Mouse (Mus musculus) intestine, postnatal 0 days (tissue): Measurements from ENCODE around the gene Vmn1r17. TPM values are rescaled to one million over a fixed set of nuclear protein-coding genes. Genes with fewer than 3 reads are reported as not detected.

Experiments
- ATAC-seq: fragments of 200-750 bp; cut with Nextera tagmentation; 2 replicates; pipeline ENCODE4 v1.8.0; 2017; ENCODE audit warnings: mild to moderate bottlenecking, moderate TSS enrichment, moderate library complexity
- H3K27ac ChIP-seq: fragments of 300-500 bp; sonication (generic); 2 replicates; pipeline ENCODE4 v1.5.1; 2014; ENCODE audit warnings: mild to moderate bottlenecking, low read depth, low read length, moderate library complexity
- H3K27me3 ChIP-seq: fragments of 300-500 bp; sonication (generic); replicated peaks from 2 replicates; pipeline ENCODE4 v1.6.1; 2014; ENCODE audit warnings: low read length, mixed read lengths; ENCODE audit not compliant: control insufficient read depth, insufficient read depth
- H3K36me3 ChIP-seq: fragments of 300-500 bp; sonication (generic); 2 replicates; pipeline ENCODE4 v1.6.1; 2014; ENCODE audit warnings: mild to moderate bottlenecking, moderate library complexity; ENCODE audit not compliant: control insufficient read depth, insufficient read depth
- H3K4me1 ChIP-seq: fragments of 300-500 bp; sonication (generic); replicated peaks from 2 replicates; pipeline ENCODE4 v1.6.1; 2014; ENCODE audit warnings: antibody characterized with exemption, low read length, mixed read lengths; ENCODE audit not compliant: control insufficient read depth, insufficient read depth
- H3K4me2 ChIP-seq: fragments of 300-500 bp; sonication (generic); replicated peaks from 2 replicates; pipeline ENCODE4 v1.6.1; 2014; ENCODE audit warnings: low read depth, mild to moderate bottlenecking, moderate library complexity
- H3K4me3 ChIP-seq: fragments of 300-500 bp; sonication (generic); 2 replicates; pipeline ENCODE4 v1.5.1; 2014; ENCODE audit warnings: low read depth, low read length
- H3K9ac ChIP-seq: fragments of 300-500 bp; sonication (generic); 2 replicates; pipeline ENCODE4 v1.6.1; 2014; ENCODE audit warnings: mild to moderate bottlenecking, low read depth, low read length
- H3K9me3 ChIP-seq: fragments of 300-500 bp; sonication (generic); 2 replicates; pipeline ENCODE4 v1.6.1; 2016; ENCODE audit warnings: mixed run types; ENCODE audit not compliant: control insufficient read depth
- CTCF ChIP-seq: sonication (generic); IDR thresholded peaks from 2 replicates; pipeline ENCODE4 v1.5.1; 2016; ENCODE audit warnings: low read depth, mild to moderate bottlenecking, control low read depth, antibody characterized with exemption, moderate library complexity
- polyA plus RNA-seq: library from polyadenylated mRNA; unstranded; fragments of >200 nt; fragmentation: Nextera tagmentation; extraction: Ambion mirVana; gene quantifications from 2 replicates; pipeline ENCODE4 v1.2.1, GENCODE M21; 2015

The Vmn1r17 gene
- polyA plus RNA-seq, 1 experiment from 2014 or later = not detected

- H3K9ac ChIP-seq = no peak overlapping the region
- H3K36me3 ChIP-seq = no peaks in the 10 kb centered on the region
- no peaks in the 10 kb centered on the region for H3K4me1 ChIP-seq
- H3K4me3 ChIP-seq = no peak overlapping the region
- no peak for TF ChIP-seq CTCF
- no peaks in the 10 kb centered on the region for H3K9me3 ChIP-seq
- no peak overlapping the region for H3K4me2 ChIP-seq
- no peak overlapping the region for H3K27ac ChIP-seq
- H3K27me3 ChIP-seq = no peaks in the 10 kb centered on the region; the same call in 1 of the 2 replicates
- ATAC-seq = 0 out of 2 replicates have a peak, but pooled peaks have one; percentile 60
These were observed 37.4 kb downstream of the Vmn1r17 start for GRCm38 (mm10) chr6:57326176-57326575.

Other genes with a start within 250 kb of the Vmn1r17 start
- gene Vmn1r11, start 230.3 kb downstream of the Vmn1r17 start, polyA plus RNA-seq = not detected in 2 replicates
- not detected in 2 replicates for gene Vmn1r12, start 206.8 kb downstream of the Vmn1r17 start, polyA plus RNA-seq
- gene Vmn1r13, start 160.4 kb downstream of the Vmn1r17 start, polyA plus RNA-seq = not detected in 2 replicates
- gene Vmn1r14, start 132.0 kb downstream of the Vmn1r17 start, polyA plus RNA-seq = not detected in 2 replicates
- not detected in 2 replicates for gene Vmn1r15, start 105.8 kb downstream of the Vmn1r17 start, polyA plus RNA-seq
- not detected in 2 replicates for gene Vmn1r16, start 34.2 kb downstream of the Vmn1r17 start, polyA plus RNA-seq
- not detected in 2 replicates for gene Vmn1r18, start 32.1 kb upstream of the Vmn1r17 start, polyA plus RNA-seq
- gene Vmn1r19, start 40.1 kb upstream of the Vmn1r17 start, polyA plus RNA-seq = not detected in 2 replicates
- not detected in 2 replicates for gene Vmn1r20, start 65.2 kb upstream of the Vmn1r17 start, polyA plus RNA-seq
- gene Ppm1k, start 171.7 kb upstream of the Vmn1r17 start, polyA plus RNA-seq = 0.81 and 2.1 TPM in 2 replicates
- 3.9 and 4.4 TPM in 2 replicates for gene Herc6, start 217.3 kb upstream of the Vmn1r17 start, polyA plus RNA-seq